Mouse (Mus musculus) liver, adult 2 months (tissue): Measurements from ENCODE around the gene 9130409I23Rik. TPM values are rescaled to one million over a fixed set of nuclear protein-coding genes. Genes with fewer than 3 reads are reported as not detected.
A peak's percentile ranks its signal among the peaks of the same experiment; 100 is the strongest.

ENCODE experiments used
- DNase-seq: peaks from one replicate; pipeline ENCODE4 v3.0.0-alpha.2; 2011; ENCODE audit warnings: low read depth, low spot score; ENCODE audit errors: extremely low read depth
- H3K27ac ChIP-seq: fragments of 200-500 bp; replicated peaks from 2 replicates; pipeline ENCODE4 v1.5.1; 2012; ENCODE audit warnings: low read depth, mild to moderate bottlenecking, control low read depth, inconsistent platforms, low read length; ENCODE audit not compliant: insufficient read depth
- H3K27me3 ChIP-seq: fragments of 200-500 bp; 2 replicates; pipeline ENCODE4 v1.6.1; 2012; ENCODE audit warnings: mild to moderate bottlenecking, moderate library complexity, low read length, inconsistent platforms; ENCODE audit not compliant: control insufficient read depth, insufficient read depth
- H3K36me3 ChIP-seq: fragments of 200-500 bp; 2 replicates; pipeline ENCODE4 v1.6.1; 2012; ENCODE audit warnings: low read length, inconsistent platforms; ENCODE audit not compliant: control insufficient read depth, insufficient read depth
- H3K4me1 ChIP-seq: fragments of 200-500 bp; 2 replicates; pipeline ENCODE4 v1.6.1; 2011; ENCODE audit warnings: low read length; ENCODE audit not compliant: control insufficient read depth, insufficient read depth
- H3K4me3 ChIP-seq: fragments of 200-500 bp; 2 replicates; pipeline ENCODE4 v1.5.1; 2011; ENCODE audit warnings: low read depth, mild to moderate bottlenecking, control low read depth, low read length, moderate library complexity; ENCODE audit not compliant: insufficient read depth
- H3K79me2 ChIP-seq: fragments of 200-500 bp; 2 replicates; pipeline ENCODE4 v1.6.1; 2012; ENCODE audit warnings: inconsistent platforms, mild to moderate bottlenecking, low read length, moderate library complexity; ENCODE audit not compliant: control insufficient read depth, insufficient read depth
- H3K9ac ChIP-seq: fragments of 200-500 bp; 2 replicates; pipeline ENCODE4 v1.6.1; 2012; ENCODE audit warnings: low read depth, mild to moderate bottlenecking, control low read depth, inconsistent platforms, low read length
- CTCF ChIP-seq: fragments of 200-500 bp; IDR thresholded peaks from 2 replicates; pipeline ENCODE4 v1.5.1; 2011; ENCODE audit warnings: low read depth, low read length, control low read depth
- POLR2A ChIP-seq: fragments of 200-500 bp; IDR thresholded peaks from 2 replicates; pipeline ENCODE4 v1.6.1; 2011; ENCODE audit warnings: low read length, control low read depth; ENCODE audit not compliant: insufficient read depth; ENCODE audit errors: extremely low read depth
- WGBS: fragments of 180-500 bp; shearing (Covaris S2); methylation state at CpG from one replicate; pipeline ENCODE4 v1.1.7; 2018; 5-methylcytosine and 5-hydroxymethylcytosine counted together
- polyA plus RNA-seq: library from polyadenylated mRNA; depleted of rRNA; stranded (reverse); fragments of >200 nt; gene quantifications from 2 replicates; pipeline ENCODE4 v1.2.3, GENCODE M21; 2012
- total RNA-seq: library from RNA; depleted of rRNA; stranded (reverse); fragments of >200 nt; gene quantifications from 2 replicates; pipeline ENCODE4 v1.2.3, GENCODE M21; 2014

9130409I23Rik gene
- total and polyA plus RNA-seq, 2 experiments: 4.2 to 11.2 TPM

DNA sequence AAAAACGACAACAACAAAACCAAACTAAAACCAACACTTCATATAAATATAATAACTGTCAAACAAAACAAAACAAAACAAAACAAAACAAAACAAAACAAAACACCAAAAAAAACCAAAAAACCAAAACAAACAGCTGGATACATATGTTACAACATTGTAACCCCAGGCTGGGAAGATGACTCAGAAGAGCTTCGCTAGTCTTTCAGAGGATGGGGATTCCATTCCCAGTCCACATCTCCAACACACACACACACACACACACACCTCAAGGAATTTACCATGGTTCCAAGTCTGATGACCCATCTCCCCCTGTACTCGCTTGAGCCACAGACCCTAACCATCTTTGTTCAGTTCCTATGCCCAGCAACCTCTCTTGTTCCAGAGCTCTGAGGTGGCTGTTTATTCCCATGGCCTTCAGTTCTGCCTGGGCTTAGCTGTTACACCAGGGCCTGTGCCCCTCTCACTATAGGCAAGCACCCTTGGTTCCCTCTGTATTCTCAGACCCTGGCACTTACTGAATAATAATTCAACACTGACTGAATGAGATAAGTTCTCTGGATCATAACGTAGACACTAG is 41.9 kb upstream of the 9130409I23Rik start:
- Histone ChIP-seq H3K36me3 (peaks cover 9% of the 10 kb centered on the region; the same call in 1 of the 2 replicates), H3K9ac (peak overlapping the region; percentile 41; the same call in 1 of the 2 replicates), H3K79me2 (peaks cover 14% of the 10 kb centered on the region; the same call in 1 of the 2 replicates), H3K4me3 (no peak overlapping the region), H3K27me3 (no peaks in the 10 kb centered on the region), H3K4me1 (peaks cover 63% of the 10 kb centered on the region), H3K27ac (peak overlapping the region; percentile 84)
- WGBS: 69% methylated on average over 4 of the region's 4 CpGs
- DNase-seq: no peak
- TF ChIP-seq CTCF: no peak
- TF ChIP-seq POLR2A: no peak

- H3K36me3 ChIP-seq: peaks cover 9% of the 10 kb centered on the region; the same call in 1 of the 2 replicates
- H3K79me2 ChIP-seq: peaks cover 8% of the 10 kb centered on the region; the same call in 1 of the 2 replicates
- H3K27ac ChIP-seq: peak overlapping the region; percentile 67
- WGBS: 11% methylated on average over 3 of the region's 3 CpGs
- peak; percentile 100 for DNase-seq
- H3K9ac ChIP-seq: peak overlapping the region; percentile 19
- peaks cover 65% of the 10 kb centered on the region for H3K4me1 ChIP-seq
- no peaks in the 10 kb centered on the region for H3K27me3 ChIP-seq
- no peak overlapping the region for H3K4me3 ChIP-seq
- TF ChIP-seq POLR2A (no peak), CTCF (peak; percentile 50; the same call in 1 of the 2 replicates)
Measured at GRCm38 (mm10) chr1:181009754-181010153, 41.3 kb upstream of the 9130409I23Rik start.

DNA sequence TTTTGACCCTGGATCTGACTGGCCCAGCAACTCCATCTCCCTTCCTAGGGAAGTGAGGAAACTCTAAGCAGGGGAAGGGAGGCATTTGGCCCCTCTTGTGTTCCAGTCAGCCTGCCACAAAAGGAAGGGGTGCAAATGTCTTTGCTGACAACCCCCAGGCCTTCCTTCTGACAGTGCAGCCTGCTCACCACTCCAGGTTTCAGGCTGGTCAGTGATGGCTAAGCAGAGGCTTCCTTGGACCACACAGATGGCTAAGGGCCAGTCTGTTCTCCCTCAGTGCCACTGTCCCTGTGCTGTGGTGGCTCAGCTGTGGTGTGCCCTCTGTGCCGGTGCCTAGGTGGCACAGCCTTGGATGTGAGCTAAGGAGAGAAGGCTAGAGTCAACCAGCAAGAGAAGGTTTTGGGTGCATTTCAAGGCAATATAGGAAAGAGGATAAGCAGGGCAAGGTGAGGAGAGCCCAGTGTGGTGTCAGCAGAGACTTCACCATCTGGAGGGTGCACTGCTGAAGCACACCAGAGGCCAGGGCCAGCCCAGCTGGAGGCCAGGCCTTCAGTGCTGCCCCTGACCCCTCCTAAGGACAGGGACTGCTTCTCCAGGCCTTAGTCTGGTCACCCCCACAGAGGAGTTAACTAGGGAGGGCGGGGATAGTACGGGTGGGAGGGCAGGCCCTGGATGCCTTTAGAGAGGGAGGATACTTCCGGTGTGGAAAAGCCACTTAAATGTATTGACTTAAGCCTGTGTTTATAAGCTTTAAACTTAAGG is 40.7 kb upstream of the 9130409I23Rik start:
- H3K36me3 ChIP-seq: peaks cover 9% of the 10 kb centered on the region; the same call in 1 of the 2 replicates
- no peak for TF ChIP-seq POLR2A
- DNase-seq: peak; percentile 55
- H3K27ac ChIP-seq: peak overlapping the region; percentile 67
- no peak overlapping the region for H3K4me3 ChIP-seq
- 41% methylated on average over 4 of the region's 4 CpGs for WGBS
- peaks cover 8% of the 10 kb centered on the region; the same call in 1 of the 2 replicates for H3K79me2 ChIP-seq
- no peaks in the 10 kb centered on the region for H3K27me3 ChIP-seq
- peaks cover 65% of the 10 kb centered on the region for H3K4me1 ChIP-seq
- peak overlapping the region; percentile 19 for H3K9ac ChIP-seq

DNA sequence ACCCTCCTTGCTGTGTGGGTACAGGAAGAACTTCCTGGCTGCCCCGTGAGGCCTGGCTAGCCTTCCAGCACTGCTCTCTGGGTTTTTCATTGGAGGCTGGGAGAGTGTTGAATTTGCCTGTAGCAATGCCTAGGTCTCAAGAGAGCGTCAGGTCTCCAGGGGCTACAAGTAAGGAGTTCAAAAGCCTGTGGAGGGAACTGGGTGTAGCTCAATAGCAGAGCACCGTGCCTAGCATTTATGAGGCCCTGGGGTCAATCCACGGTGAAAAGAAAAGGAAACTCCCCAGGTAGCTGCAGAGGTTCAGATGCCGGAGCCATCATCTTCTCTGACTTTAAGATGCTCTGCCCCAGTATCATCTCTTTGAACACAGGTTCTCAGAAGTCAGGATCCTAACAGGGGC is 39.4 kb upstream of the 9130409I23Rik start:
- Histone ChIP-seq H3K27ac (peak overlapping the region; percentile 35), H3K9ac (no peak overlapping the region), H3K27me3 (no peaks in the 10 kb centered on the region), H3K4me1 (peaks cover 68% of the 10 kb centered on the region), H3K4me3 (no peak overlapping the region), H3K79me2 (peaks cover 8% of the 10 kb centered on the region; the same call in 1 of the 2 replicates), H3K36me3 (peaks cover 9% of the 10 kb centered on the region; the same call in 1 of the 2 replicates)
- TF ChIP-seq CTCF (no peak), POLR2A (no peak)
- 90% methylated on average over 5 of the region's 5 CpGs for WGBS
- no peak for DNase-seq

DNA sequence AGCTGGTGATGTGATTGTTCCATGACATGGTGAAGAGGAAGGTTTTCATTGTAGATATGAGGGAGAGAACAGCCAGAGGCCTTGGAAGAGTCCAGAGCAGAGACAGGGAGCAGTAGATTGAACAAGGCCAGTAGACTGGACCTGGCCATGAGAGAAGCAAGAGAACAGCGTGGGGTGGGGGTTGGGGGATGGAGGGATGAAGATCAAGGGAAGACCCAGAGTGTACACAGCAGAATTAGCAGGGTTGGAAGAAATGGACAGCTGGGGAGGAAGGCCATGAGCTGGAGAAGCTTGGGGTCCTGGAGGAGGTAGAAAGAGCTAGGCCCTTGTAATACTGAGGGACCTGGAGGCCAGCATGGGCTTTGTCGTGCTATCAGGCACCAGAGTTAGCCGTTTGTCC is 38.6 kb upstream of the 9130409I23Rik start:
- WGBS: 86% methylated on average over 3 of the region's 3 CpGs
- H3K4me1 ChIP-seq: peaks cover 62% of the 10 kb centered on the region
- H3K27me3 ChIP-seq: no peaks in the 10 kb centered on the region
- H3K79me2 ChIP-seq: peaks cover 8% of the 10 kb centered on the region; the same call in 1 of the 2 replicates
- no peak overlapping the region for H3K4me3 ChIP-seq
- H3K36me3 ChIP-seq: peaks cover 9% of the 10 kb centered on the region; the same call in 1 of the 2 replicates
- H3K9ac ChIP-seq: no peak overlapping the region
- H3K27ac ChIP-seq: peak overlapping the region; percentile 12; the same call in 1 of the 2 replicates
- no peak for TF ChIP-seq POLR2A
- TF ChIP-seq CTCF: no peak
- no peak for DNase-seq

GRCm38 (mm10) chr1:181013446-181013845 is 37.6 kb upstream of the 9130409I23Rik start:
- no peak for DNase-seq
- H3K36me3 ChIP-seq: peaks cover 9% of the 10 kb centered on the region; the same call in 1 of the 2 replicates
- H3K4me1 ChIP-seq: peaks cover 67% of the 10 kb centered on the region
- WGBS: 51% methylated on average over 6 of the region's 6 CpGs
- H3K4me3 ChIP-seq: no peak overlapping the region
- H3K27ac ChIP-seq: no peak overlapping the region; the same call in none of the 2 replicates
- no peak overlapping the region for H3K9ac ChIP-seq
- TF ChIP-seq POLR2A: no peak
- peaks cover 3% of the 10 kb centered on the region; the same call in 1 of the 2 replicates for H3K79me2 ChIP-seq
- no peaks in the 10 kb centered on the region for H3K27me3 ChIP-seq
